Mouse (Mus musculus): ENCODE results near the gene Ctnnb1.

Ctnnb1 gene

GRCm38 (mm10) chr9:120926126-120926525 lies 2.9 kb upstream of the Ctnnb1 start:
- DNase-seq (ENCODE audit: extremely low spot score, low read depth, low spot score): no peak

GRCm38 (mm10) chr9:120926939-120927606 lies 1.9 kb upstream of the Ctnnb1 start:
- DNase-seq (ENCODE audit: extremely low spot score, low read depth, low spot score): no peak

- no peak for DNase-seq (ENCODE audit: extremely low spot score, low read depth, low spot score)
Measured at GRCm38 (mm10) chr9:120930021-120930420, 1.0 kb downstream of the Ctnnb1 start.

GRCm38 (mm10) chr9:120930811-120931210 lies 1.8 kb downstream of the Ctnnb1 start:
- no peak for DNase-seq (ENCODE audit: extremely low spot score, low read depth, low spot score)

GRCm38 (mm10) chr9:120932371-120932770 lies 3.4 kb downstream of the Ctnnb1 start:
- DNase-seq (ENCODE audit: extremely low spot score, low read depth, low spot score): no peak

- DNase-seq (ENCODE audit: extremely low spot score, low read depth, low spot score): peak; percentile 79
Measured at GRCm38 (mm10) chr9:120932797-120933586, 4.0 kb downstream of the Ctnnb1 start.

- no peak for DNase-seq (ENCODE audit: extremely low spot score, low read depth, low spot score)
Measured at GRCm38 (mm10) chr9:120933587-120933885, 4.5 kb downstream of the Ctnnb1 start.

- DNase-seq (ENCODE audit: extremely low spot score, low read depth, low spot score): no peak
Measured at GRCm38 (mm10) chr9:120933886-120934758, 5.1 kb downstream of the Ctnnb1 start.

- no peak for DNase-seq (ENCODE audit: extremely low spot score, low read depth, low spot score)
Measured at GRCm38 (mm10) chr9:120934821-120935633, 6.0 kb downstream of the Ctnnb1 start.

GRCm38 (mm10) chr9:120935634-120935922 lies 6.6 kb downstream of the Ctnnb1 start:
- DNase-seq (ENCODE audit: extremely low spot score, low read depth, low spot score): no peak

- DNase-seq (ENCODE audit: extremely low spot score, low read depth, low spot score): no peak
Measured at GRCm38 (mm10) chr9:120936351-120936750, 7.3 kb downstream of the Ctnnb1 start.

GRCm38 (mm10) chr9:120940858-120941257 lies 11.8 kb downstream of the Ctnnb1 start:
- no peak for DNase-seq (ENCODE audit: extremely low spot score, low read depth, low spot score)

GRCm38 (mm10) chr9:120943757-120944156 lies 14.7 kb downstream of the Ctnnb1 start:
- DNase-seq (ENCODE audit: extremely low spot score, low read depth, low spot score): no peak

- DNase-seq (ENCODE audit: extremely low spot score, low read depth, low spot score): no peak
Measured at GRCm38 (mm10) chr9:120944211-120944610, 15.2 kb downstream of the Ctnnb1 start.

GRCm38 (mm10) chr9:120946131-120946530 lies 17.1 kb downstream of the Ctnnb1 start:
- no peak for DNase-seq (ENCODE audit: extremely low spot score, low read depth, low spot score)

- no peak for DNase-seq (ENCODE audit: extremely low spot score, low read depth, low spot score)
Measured at GRCm38 (mm10) chr9:120948832-120949231, 19.8 kb downstream of the Ctnnb1 start.

- no peak for DNase-seq (ENCODE audit: extremely low spot score, low read depth, low spot score)
Measured at GRCm38 (mm10) chr9:120950761-120951160, 21.7 kb downstream of the Ctnnb1 start.

GRCm38 (mm10) chr9:120951947-120952346 lies 22.9 kb downstream of the Ctnnb1 start:
- DNase-seq (ENCODE audit: extremely low spot score, low read depth, low spot score): no peak

GRCm38 (mm10) chr9:120958051-120958450 lies 29.0 kb downstream of the Ctnnb1 start:
- no peak for DNase-seq (ENCODE audit: extremely low spot score, low read depth, low spot score)

GRCm38 (mm10) chr9:120958560-120958959 lies 29.5 kb downstream of the Ctnnb1 start:
- DNase-seq (ENCODE audit: extremely low spot score, low read depth, low spot score): no peak

GRCm38 (mm10) chr9:120959225-120959624 lies 30.2 kb downstream of the Ctnnb1 start:
- DNase-seq (ENCODE audit: extremely low spot score, low read depth, low spot score): no peak

Data from hindlimb bud, embryonic 11.5 days (tissue).